Mouse (Mus musculus) intestine, embryonic 16.5 days (tissue): ENCODE results near the gene Slc25a35. TPM values are rescaled to one million over a fixed set of nuclear protein-coding genes. Genes with fewer than 3 reads are reported as not detected.
"Not testable (repeated sequence)": the region's sequence is repeated elsewhere in the genome, so short reads cannot be mapped to it uniquely, and the experiment has no call there.

ENCODE experiments used
- ATAC-seq: fragments of 200-750 bp; cut with Nextera tagmentation; 2 replicates; pipeline ENCODE4 v1.8.0; 2017; ENCODE audit warnings: moderate TSS enrichment, moderate library complexity
- H3K27ac ChIP-seq: fragments of 300-500 bp; sonication (generic); 2 replicates; pipeline ENCODE4 v1.5.1; 2014; ENCODE audit warnings: mild to moderate bottlenecking, low read length
- H3K27me3 ChIP-seq: fragments of 300-500 bp; sonication (generic); replicated peaks from 2 replicates; pipeline ENCODE4 v1.6.1; 2014; ENCODE audit warnings: low read length, control low read depth, mixed read lengths; ENCODE audit not compliant: control insufficient read depth, insufficient read depth
- H3K36me3 ChIP-seq: fragments of 300-500 bp; sonication (generic); 2 replicates; pipeline ENCODE4 v1.6.1; 2014; ENCODE audit warnings: low read length, control low read depth; ENCODE audit not compliant: control insufficient read depth, insufficient read depth
- H3K4me1 ChIP-seq: fragments of 300-500 bp; sonication (generic); 2 replicates; pipeline ENCODE4 v1.6.1; 2014; ENCODE audit warnings: low read length, control low read depth, mixed read lengths; ENCODE audit not compliant: control insufficient read depth, insufficient read depth
- H3K4me2 ChIP-seq: fragments of 300-500 bp; sonication (generic); 2 replicates; pipeline ENCODE4 v1.6.1; 2014; ENCODE audit warnings: low read depth, low read length, control low read depth
- H3K4me3 ChIP-seq: fragments of 300-500 bp; sonication (generic); 2 replicates; pipeline ENCODE4 v1.5.1; 2014; ENCODE audit warnings: mild to moderate bottlenecking, low read length
- H3K9ac ChIP-seq: fragments of 300-500 bp; sonication (generic); 2 replicates; pipeline ENCODE4 v1.6.1; 2014; ENCODE audit warnings: low read depth, low read length
- H3K9me3 ChIP-seq: fragments of 300-500 bp; sonication (generic); 2 replicates; pipeline ENCODE4 v1.6.1; 2016; ENCODE audit warnings: low read length, control low read depth; ENCODE audit not compliant: control insufficient read depth
- WGBS: fragments of 180-500 bp; shearing (Covaris S2); extraction: QIAGEN DNeasy Blood & Tissue Kit; methylation state at CpG from one replicate; pipeline ENCODE4 v1.1.7; 2014; 5-methylcytosine and 5-hydroxymethylcytosine counted together
- polyA plus RNA-seq: library from polyadenylated mRNA; unstranded; fragments of >200 nt; fragmentation: Nextera tagmentation; extraction: Ambion mirVana; gene quantifications from 2 replicates; pipeline ENCODE4 v1.2.1, GENCODE M21; 2015

The Slc25a35 gene
- polyA plus RNA-seq, 1 experiment from 2014 or later, result 3.5 TPM

DNA sequence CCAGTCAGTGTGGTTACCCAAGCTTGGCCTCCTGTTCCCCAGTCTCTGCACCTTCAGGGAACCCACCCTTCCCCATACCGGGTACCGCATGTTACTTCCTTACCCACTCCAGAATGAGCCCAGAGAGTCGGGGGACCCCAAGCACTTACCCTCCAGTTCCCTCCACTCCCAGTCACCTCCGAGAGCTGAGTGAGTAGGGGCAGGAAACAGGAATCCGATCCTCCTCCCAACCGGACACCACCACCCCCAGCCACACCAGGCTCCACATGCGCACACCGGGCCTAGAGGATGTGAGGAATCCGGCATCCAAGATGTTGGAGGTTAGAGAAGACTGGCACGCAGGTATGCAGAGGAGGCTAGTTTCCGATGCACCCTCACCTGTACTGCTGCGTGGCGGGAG lies 11.2 kb upstream of the Slc25a35 start:
- H3K4me2 ChIP-seq, result no peak overlapping the region
- peak overlapping the region; percentile 33; the same call in 1 of the 2 replicates for H3K9ac ChIP-seq
- no peaks in the 10 kb centered on the region for H3K36me3 ChIP-seq
- H3K27ac ChIP-seq, result no peak overlapping the region
- no peak; the same call in 1 of the 2 replicates for ATAC-seq
- 34% methylated on average over 13 of the region's 13 CpGs for WGBS
- H3K27me3 ChIP-seq, result peaks cover 25% of the 10 kb centered on the region
- H3K9me3 ChIP-seq, result no peaks in the 10 kb centered on the region
- H3K4me1 ChIP-seq, result peaks cover 4% of the 10 kb centered on the region
- peak overlapping the region; percentile 19 for H3K4me3 ChIP-seq

GRCm38 (mm10) chr11:68957308-68957707 lies 10.6 kb upstream of the Slc25a35 start, which contains the start of gene Arhgef15:
Gene Arhgef15, minus strand, starts transcription at chr11:68957480.
- Histone ChIP-seq H3K4me3 (peak within 1 kb of the TSS; percentile 19), H3K27me3 (peaks cover 23% of the 10 kb centered on the region), H3K27ac (no peak within 1 kb of the TSS), H3K4me1 (peaks cover 4% of the 10 kb centered on the region), H3K4me2 (no peak within 1 kb of the TSS), H3K36me3 (no peaks in the 10 kb centered on the region), H3K9ac (peak within 1 kb of the TSS; percentile 33; the same call in 1 of the 2 replicates), H3K9me3 (no peaks in the 10 kb centered on the region)
- 34% methylated on average over 8 of the region's 8 CpGs for WGBS
- ATAC-seq, result no peak

GRCm38 (mm10) chr11:68957971-68958370 lies 10.0 kb upstream of the Slc25a35 start:
- Histone ChIP-seq H3K4me2 (no peak overlapping the region), H3K36me3 (no peaks in the 10 kb centered on the region), H3K27ac (no peak overlapping the region), H3K4me1 (peaks cover 4% of the 10 kb centered on the region), H3K27me3 (peaks cover 23% of the 10 kb centered on the region), H3K9me3 (no peaks in the 10 kb centered on the region), H3K4me3 (no peak overlapping the region), H3K9ac (no peak overlapping the region)
- ATAC-seq, result no peak
- WGBS, result 84% methylated on average over 1 of the region's 1 CpGs

DNA sequence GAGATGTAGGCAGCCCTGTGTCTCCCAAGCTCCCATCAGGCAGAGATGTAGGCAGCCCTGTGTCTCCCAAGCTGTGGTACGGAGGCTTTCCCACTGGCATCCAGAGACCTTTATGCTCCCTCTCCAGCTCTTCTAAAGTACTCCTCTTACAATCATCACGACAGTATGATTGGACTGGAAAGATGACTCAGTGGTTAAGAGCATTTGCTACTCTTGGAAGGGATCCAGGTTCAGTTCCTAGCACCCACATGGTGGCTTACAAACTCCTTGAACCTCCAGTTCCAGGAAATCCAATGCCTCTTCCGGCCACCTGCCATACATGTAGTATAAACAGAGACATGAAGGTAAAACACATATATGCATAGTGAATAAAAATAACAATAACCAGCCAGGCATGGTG lies 6.3 kb upstream of the Slc25a35 start:
- H3K27ac ChIP-seq, result no peak overlapping the region
- no peaks in the 10 kb centered on the region for H3K4me1 ChIP-seq
- H3K36me3 ChIP-seq, result no peaks in the 10 kb centered on the region
- 72% methylated on average over 3 of the region's 3 CpGs for WGBS
- no peak overlapping the region for H3K9ac ChIP-seq
- 0 out of 2 replicates have a peak, but pooled peaks cover 2% of the 10 kb centered on the region for H3K27me3 ChIP-seq
- no peak overlapping the region for H3K4me2 ChIP-seq
- ATAC-seq, result no peak
- no peaks in the 10 kb centered on the region for H3K9me3 ChIP-seq
- H3K4me3 ChIP-seq, result no peak overlapping the region

DNA sequence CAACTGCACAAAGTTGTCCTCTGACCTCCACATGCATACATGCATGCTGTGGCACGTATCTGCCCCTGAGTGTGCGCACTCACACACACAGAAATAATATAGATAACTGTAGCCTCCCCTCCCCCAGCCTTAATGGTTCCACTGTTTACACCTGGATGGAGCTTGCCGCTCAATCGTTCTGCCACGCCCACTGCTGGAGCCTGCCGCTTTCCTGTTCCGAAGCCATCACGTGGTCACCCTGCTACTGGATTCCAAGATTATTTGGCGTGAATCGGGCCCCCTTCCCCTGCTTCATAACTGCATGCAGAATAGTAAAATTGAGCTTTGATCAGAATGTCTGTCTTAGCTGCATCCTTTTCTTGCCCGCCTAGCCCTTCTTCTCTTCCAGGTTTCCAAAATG lies 5.8 kb upstream of the Slc25a35 start:
- not testable (repeated sequence) for H3K9me3 ChIP-seq, H3K36me3 ChIP-seq, H3K4me2 ChIP-seq, H3K4me1 ChIP-seq, H3K9ac ChIP-seq, ATAC-seq, H3K27me3 ChIP-seq, H3K4me3 ChIP-seq, H3K27ac ChIP-seq
- WGBS, result 16% methylated on average over 11 of the region's 11 CpGs

GRCm38 (mm10) chr11:68963405-68963804 lies 4.5 kb upstream of the Slc25a35 start:
- peaks cover 7% of the 10 kb centered on the region for H3K4me1 ChIP-seq
- ATAC-seq, result no peak
- 90% methylated on average over 2 of the region's 2 CpGs for WGBS

GRCm38 (mm10) chr11:68965050-68965449 lies 2.9 kb upstream of the Slc25a35 start:
- ATAC-seq, result no peak
- Histone ChIP-seq H3K27me3 (no peaks in the 10 kb centered on the region), H3K4me3 (no peak overlapping the region), H3K4me1 (peaks cover 14% of the 10 kb centered on the region), H3K9ac (no peak overlapping the region), H3K27ac (no peak overlapping the region), H3K4me2 (no peak overlapping the region), H3K36me3 (no peaks in the 10 kb centered on the region), H3K9me3 (no peaks in the 10 kb centered on the region)

More at GRCm38 (mm10) chr11:68963405-68963804, 4.5 kb upstream of the Slc25a35 start:
- Histone ChIP-seq H3K9me3 (no peaks in the 10 kb centered on the region), H3K4me2 (no peak overlapping the region), H3K9ac (no peak overlapping the region), H3K27me3 (no peaks in the 10 kb centered on the region), H3K4me3 (no peak overlapping the region), H3K27ac (no peak overlapping the region), H3K36me3 (no peaks in the 10 kb centered on the region)

- no peaks in the 10 kb centered on the region for H3K9me3 ChIP-seq
- H3K27ac ChIP-seq, result no peak overlapping the region
- H3K36me3 ChIP-seq, result no peaks in the 10 kb centered on the region
- WGBS, result 38% methylated on average over 3 of the region's 3 CpGs
- no peak for ATAC-seq
- H3K27me3 ChIP-seq, result no peaks in the 10 kb centered on the region
- no peak overlapping the region for H3K4me3 ChIP-seq
- no peak overlapping the region for H3K4me2 ChIP-seq
- H3K9ac ChIP-seq, result no peak overlapping the region
- peaks cover 18% of the 10 kb centered on the region for H3K4me1 ChIP-seq
Measured at GRCm38 (mm10) chr11:68965845-68966244, 2.1 kb upstream of the Slc25a35 start.

DNA sequence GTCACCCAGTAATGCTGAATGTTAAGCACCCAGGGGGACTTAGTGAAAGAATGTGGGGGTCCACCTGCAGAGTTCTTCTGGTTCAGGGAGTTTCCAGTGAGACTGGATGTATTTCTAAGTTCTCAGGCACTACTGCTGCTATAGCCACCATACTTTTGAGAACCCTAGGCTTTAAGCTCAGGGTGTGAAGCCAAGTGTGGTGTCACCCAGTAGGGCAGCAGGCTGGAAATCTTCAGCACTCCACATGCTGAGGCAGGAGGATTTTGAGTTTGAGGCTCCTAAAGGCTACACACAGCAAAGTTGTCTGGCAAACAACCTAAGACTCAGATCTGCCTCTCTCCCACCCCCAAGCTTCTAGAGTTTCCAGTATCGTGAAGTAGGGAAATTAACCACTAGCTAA lies 1.4 kb upstream of the Slc25a35 start:
- no peaks in the 10 kb centered on the region for H3K9me3 ChIP-seq
- H3K36me3 ChIP-seq, result no peaks in the 10 kb centered on the region
- no peak overlapping the region for H3K4me2 ChIP-seq
- no peak overlapping the region for H3K4me3 ChIP-seq
- H3K27ac ChIP-seq, result no peak overlapping the region
- WGBS, result 59% methylated on average over 1 of the region's 1 CpGs
- no peak for ATAC-seq
- H3K9ac ChIP-seq, result no peak overlapping the region
- H3K27me3 ChIP-seq, result no peaks in the 10 kb centered on the region
- peaks cover 18% of the 10 kb centered on the region for H3K4me1 ChIP-seq

GRCm38 (mm10) chr11:68968752-68969151 lies 821 bp downstream of the Slc25a35 start:
- H3K9me3 ChIP-seq, result no peaks in the 10 kb centered on the region
- no peaks in the 10 kb centered on the region for H3K27me3 ChIP-seq
- H3K4me2 ChIP-seq, result 0 out of 2 replicates have a peak overlapping the region, but pooled peaks have one; percentile 93
- H3K27ac ChIP-seq, result no peak overlapping the region
- no peak overlapping the region for H3K4me3 ChIP-seq
- no peaks in the 10 kb centered on the region for H3K36me3 ChIP-seq
- no peak for ATAC-seq
- peak overlapping the region; percentile 70; the same call in 1 of the 2 replicates for H3K9ac ChIP-seq
- peaks cover 24% of the 10 kb centered on the region for H3K4me1 ChIP-seq
- 89% methylated on average over 11 of the region's 11 CpGs for WGBS
